Mouse (Mus musculus) hindbrain, postnatal 0 days (tissue): Measurements from ENCODE around the gene Spata17. TPM values are rescaled to one million over a fixed set of nuclear protein-coding genes. Genes with fewer than 3 reads are reported as not detected.
"Not testable (repeated sequence)": the region's sequence is repeated elsewhere in the genome, so short reads cannot be mapped to it uniquely, and the experiment has no call there.

Experiments used
- ATAC-seq: fragments of 200-750 bp; cut with Nextera tagmentation; 2 replicates; pipeline ENCODE4 v1.8.0; 2017; ENCODE audit warnings: mild to moderate bottlenecking, moderate TSS enrichment, moderate library complexity
- DNase-seq: peaks from one replicate; pipeline ENCODE4 v3.0.0-alpha.2; 2015; ENCODE audit warnings: low spot score
- H3K27ac ChIP-seq: fragments of 300-500 bp; sonication (generic); 2 replicates; pipeline ENCODE4 v1.5.1; 2014; ENCODE audit warnings: mild to moderate bottlenecking
- H3K27me3 ChIP-seq: fragments of 300-500 bp; sonication (generic); 2 replicates; pipeline ENCODE4 v1.6.1; 2014; ENCODE audit warnings: low read length, mixed read lengths; ENCODE audit not compliant: insufficient read depth
- H3K36me3 ChIP-seq: fragments of 300-500 bp; sonication (generic); 2 replicates; pipeline ENCODE4 v1.6.1; 2014; ENCODE audit warnings: low read length, mixed read lengths; ENCODE audit not compliant: insufficient read depth
- H3K4me1 ChIP-seq: fragments of 300-500 bp; sonication (generic); 2 replicates; pipeline ENCODE4 v1.6.1; 2014; ENCODE audit warnings: antibody characterized with exemption, low read length, mixed read lengths; ENCODE audit not compliant: insufficient read depth
- H3K4me2 ChIP-seq: fragments of 300-500 bp; sonication (generic); 2 replicates; pipeline ENCODE4 v1.6.1; 2014; ENCODE audit warnings: low read depth, mild to moderate bottlenecking, low read length, moderate library complexity, mixed read lengths
- H3K4me3 ChIP-seq: fragments of 300-500 bp; sonication (generic); 2 replicates; pipeline ENCODE4 v1.5.1; 2014; ENCODE audit warnings: low read length
- H3K9ac ChIP-seq: fragments of 300-500 bp; sonication (generic); replicated peaks from 2 replicates; pipeline ENCODE4 v1.6.1; 2014; ENCODE audit warnings: mild to moderate bottlenecking, low read length, moderate library complexity, mixed read lengths
- H3K9me3 ChIP-seq: fragments of 300-500 bp; sonication (generic); 2 replicates; pipeline ENCODE4 v1.6.1; 2016; ENCODE audit warnings: low read length, mixed read lengths
- CTCF ChIP-seq: IDR thresholded peaks from 2 replicates; pipeline ENCODE4 v1.5.1; 2016; ENCODE audit warnings: antibody characterized with exemption, control low read depth, low read depth
- WGBS: fragments of 180-500 bp; shearing (Covaris S2); extraction: QIAGEN DNeasy Blood & Tissue Kit; methylation state at CpG from one replicate; pipeline ENCODE4 v1.1.7; 2014; 5-methylcytosine and 5-hydroxymethylcytosine counted together
- polyA plus RNA-seq: library from polyadenylated mRNA; unstranded; fragments of >200 nt; fragmentation: Nextera tagmentation; extraction: Ambion mirVana; gene quantifications from 2 replicates; pipeline ENCODE4 v1.2.1, GENCODE M21; 2015
- total RNA-seq: library from RNA; depleted of rRNA; stranded (reverse); fragments of >200 nt; gene quantifications from 2 replicates; pipeline ENCODE4 v1.2.3, GENCODE M21; 2014

The Spata17 gene
- total and polyA plus RNA-seq, 2 experiments from 2014 or later: 0.98 to 1.9 TPM

GRCm38 (mm10) chr1:187153681-187154080, 61.6 kb downstream of the Spata17 start:
- Histone ChIP-seq H3K27me3 (no peaks in the 10 kb centered on the region), H3K9me3 (no peaks in the 10 kb centered on the region), H3K27ac (no peak overlapping the region), H3K36me3 (no peaks in the 10 kb centered on the region), H3K4me3 (no peak overlapping the region), H3K4me1 (no peaks in the 10 kb centered on the region), H3K9ac (no peak overlapping the region), H3K4me2 (no peak overlapping the region)
- no peak for TF ChIP-seq CTCF
- 47% methylated on average over 5 of the region's 5 CpGs for WGBS
- ATAC-seq (no peak), DNase-seq (no peak)

- no peaks in the 10 kb centered on the region for H3K27me3 ChIP-seq
- no peak for TF ChIP-seq CTCF
Measured at GRCm38 (mm10) chr1:187152571-187152970, 62.7 kb downstream of the Spata17 start.

GRCm38 (mm10) chr1:187142984-187143383, 72.3 kb downstream of the Spata17 start:
- ATAC-seq (no peak), DNase-seq (no peak)
- TF ChIP-seq CTCF: no peak
- Histone ChIP-seq H3K27ac (no peak overlapping the region), H3K4me3 (no peak overlapping the region), H3K4me1 (no peaks in the 10 kb centered on the region), H3K9me3 (no peaks in the 10 kb centered on the region), H3K4me2 (no peak overlapping the region), H3K27me3 (no peaks in the 10 kb centered on the region), H3K9ac (no peak overlapping the region), H3K36me3 (no peaks in the 10 kb centered on the region)
- WGBS: 57% methylated on average over 8 of the region's 8 CpGs

More at GRCm38 (mm10) chr1:187152571-187152970, 62.7 kb downstream of the Spata17 start:
- Histone ChIP-seq H3K27ac (no peak overlapping the region), H3K4me1 (no peaks in the 10 kb centered on the region), H3K9me3 (no peaks in the 10 kb centered on the region), H3K36me3 (no peaks in the 10 kb centered on the region), H3K4me3 (no peak overlapping the region), H3K4me2 (no peak overlapping the region), H3K9ac (no peak overlapping the region)
- WGBS: 63% methylated on average over 2 of the region's 2 CpGs
- DNase-seq: peak; percentile 51
- no peak for ATAC-seq

- 37% methylated on average over 6 of the region's 6 CpGs for WGBS
- H3K4me2 ChIP-seq: no peak overlapping the region
- H3K4me1 ChIP-seq: no peaks in the 10 kb centered on the region
- peak; percentile 83 for TF ChIP-seq CTCF
- no peaks in the 10 kb centered on the region for H3K27me3 ChIP-seq
- H3K27ac ChIP-seq: no peak overlapping the region
- H3K9me3 ChIP-seq: no peaks in the 10 kb centered on the region
- ATAC-seq: no peak
- no peak overlapping the region for H3K4me3 ChIP-seq
- peak; percentile 88 for DNase-seq
- H3K36me3 ChIP-seq: no peaks in the 10 kb centered on the region
- no peak overlapping the region for H3K9ac ChIP-seq
Measured at GRCm38 (mm10) chr1:187137426-187137825, 77.8 kb downstream of the Spata17 start.

GRCm38 (mm10) chr1:187135887-187136286, 79.4 kb downstream of the Spata17 start:
- Histone ChIP-seq H3K9me3 (no peaks in the 10 kb centered on the region), H3K4me1 (no peaks in the 10 kb centered on the region), H3K36me3 (no peaks in the 10 kb centered on the region), H3K27ac (no peak overlapping the region), H3K4me3 (no peak overlapping the region), H3K4me2 (no peak overlapping the region), H3K9ac (no peak overlapping the region), H3K27me3 (no peaks in the 10 kb centered on the region)
- ATAC-seq (no peak), DNase-seq (no peak)
- TF ChIP-seq CTCF: no peak
- WGBS: 65% methylated on average over 6 of the region's 6 CpGs

- Histone ChIP-seq H3K9me3 (no peaks in the 10 kb centered on the region), H3K4me1 (no peaks in the 10 kb centered on the region), H3K9ac (no peak overlapping the region), H3K27ac (no peak overlapping the region), H3K27me3 (no peaks in the 10 kb centered on the region), H3K4me3 (no peak overlapping the region), H3K4me2 (no peak overlapping the region), H3K36me3 (no peaks in the 10 kb centered on the region)
- ATAC-seq (no peak), DNase-seq (no peak)
- WGBS: 61% methylated on average over 6 of the region's 6 CpGs
- no peak for TF ChIP-seq CTCF
Measured at GRCm38 (mm10) chr1:187133841-187134240, 81.4 kb downstream of the Spata17 start.

- DNase-seq: no peak
- no peaks in the 10 kb centered on the region for H3K36me3 ChIP-seq
- no peak for ATAC-seq
- H3K9me3 ChIP-seq: no peaks in the 10 kb centered on the region
- no peak overlapping the region for H3K27ac ChIP-seq
- H3K27me3 ChIP-seq: no peaks in the 10 kb centered on the region
- WGBS: 82% methylated on average over 4 of the region's 4 CpGs
- H3K4me1 ChIP-seq: no peaks in the 10 kb centered on the region
- H3K4me2 ChIP-seq: no peak overlapping the region
- H3K9ac ChIP-seq: no peak overlapping the region
- H3K4me3 ChIP-seq: no peak overlapping the region
- no peak for TF ChIP-seq CTCF
Measured at GRCm38 (mm10) chr1:187132348-187132747, 82.9 kb downstream of the Spata17 start.

GRCm38 (mm10) chr1:187127548-187127947, 87.7 kb downstream of the Spata17 start:
- not testable (repeated sequence) for H3K27ac ChIP-seq, H3K27me3 ChIP-seq, H3K4me1 ChIP-seq, H3K36me3 ChIP-seq, ATAC-seq, H3K4me3 ChIP-seq, H3K9me3 ChIP-seq, H3K4me2 ChIP-seq, DNase-seq, H3K9ac ChIP-seq
- WGBS: 93% methylated on average over 2 of the region's 2 CpGs
